Mouse (Mus musculus) cerebral cortex, adult 2 months (tissue): ENCODE data around the gene Clec4f.

ENCODE experiments used
- WGBS: fragments of 180-500 bp; shearing (Covaris S2); methylation state at CpG from one replicate; pipeline ENCODE4 v1.1.7; 2018; 5-methylcytosine and 5-hydroxymethylcytosine counted together

Gene Clec4f

DNA sequence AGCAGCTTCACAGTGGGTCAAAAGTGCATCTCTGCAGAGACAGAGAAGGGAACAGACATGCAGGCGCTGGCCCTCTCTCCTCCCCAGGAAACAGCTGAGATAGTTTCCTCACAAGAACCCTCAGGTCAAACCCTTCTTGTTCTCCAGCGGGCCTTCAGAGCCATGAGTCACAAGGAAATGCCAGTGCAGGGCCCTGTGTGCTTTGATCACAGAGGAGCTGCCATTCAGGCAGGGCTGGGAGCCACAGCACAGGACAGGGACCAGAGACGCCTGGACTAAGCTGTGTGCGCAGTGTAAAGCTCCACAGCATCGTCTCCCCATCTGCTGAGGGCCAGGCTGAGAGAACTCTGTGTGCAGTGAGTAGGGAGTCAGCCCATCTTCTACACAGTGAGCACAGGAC lies 21.9 kb downstream of the Clec4f start:
- WGBS, result 68% methylated on average over 5 of the region's 5 CpGs

DNA sequence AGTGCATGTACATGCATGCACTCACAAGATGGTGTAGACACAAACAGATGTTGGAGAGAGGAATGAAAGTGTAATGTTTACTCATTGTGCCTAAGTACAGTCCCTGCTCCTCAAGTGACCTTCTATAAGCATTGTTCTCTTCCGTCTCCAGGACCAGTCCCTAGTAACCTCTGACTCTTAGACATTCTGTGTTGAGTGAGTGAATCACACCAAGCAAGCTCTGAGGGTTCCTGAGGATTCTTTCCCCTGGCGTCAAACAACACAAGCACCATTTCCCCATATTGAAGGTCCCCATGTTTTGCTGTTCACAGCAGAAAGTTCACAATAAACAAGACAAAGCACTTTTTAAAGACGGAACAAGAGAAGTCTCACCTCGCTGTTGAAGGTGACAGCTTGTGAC lies 24.2 kb downstream of the Clec4f start:
- 82% methylated on average over 4 of the region's 4 CpGs for WGBS

DNA sequence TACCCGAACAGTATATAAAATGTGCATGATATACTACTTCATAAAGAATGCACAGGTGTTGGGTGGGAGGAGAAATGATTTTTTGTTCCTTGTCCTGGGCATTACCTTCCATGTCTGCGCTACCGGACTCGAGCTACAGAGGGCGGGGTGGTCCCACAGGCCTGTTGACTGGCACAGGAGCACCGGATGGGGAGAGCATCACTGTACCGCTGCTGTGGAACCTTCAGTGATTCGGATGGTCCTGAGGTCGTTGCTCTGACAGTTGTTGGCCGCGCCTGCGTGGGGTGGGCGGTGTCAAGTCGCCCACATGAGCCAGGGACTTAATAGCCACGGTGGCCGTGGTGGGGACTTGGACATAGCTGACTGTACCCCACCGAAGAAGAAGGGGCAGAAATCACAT lies 29.2 kb downstream of the Clec4f start:
- 70% methylated on average over 17 of the region's 17 CpGs for WGBS

DNA sequence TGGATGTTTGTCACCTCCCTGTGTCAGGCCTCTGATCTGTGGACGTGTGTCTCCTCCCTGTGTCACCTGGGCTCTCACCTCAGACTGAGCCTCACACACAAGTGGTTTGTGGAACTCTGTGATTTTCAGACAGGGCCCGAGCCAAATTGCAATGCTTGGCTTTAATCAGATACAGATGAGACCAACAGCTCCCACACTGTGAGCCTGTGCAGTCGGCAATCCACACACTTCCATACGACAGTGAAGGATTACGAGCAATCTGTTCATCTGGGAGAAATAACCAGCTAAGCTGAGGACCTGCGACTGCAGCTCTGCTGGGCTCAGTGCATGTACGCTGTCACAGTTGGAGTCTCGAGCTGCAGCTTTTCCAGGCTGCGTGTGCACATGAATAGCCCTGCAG lies 36.0 kb downstream of the Clec4f start:
- WGBS, result 49% methylated on average over 9 of the region's 9 CpGs

DNA sequence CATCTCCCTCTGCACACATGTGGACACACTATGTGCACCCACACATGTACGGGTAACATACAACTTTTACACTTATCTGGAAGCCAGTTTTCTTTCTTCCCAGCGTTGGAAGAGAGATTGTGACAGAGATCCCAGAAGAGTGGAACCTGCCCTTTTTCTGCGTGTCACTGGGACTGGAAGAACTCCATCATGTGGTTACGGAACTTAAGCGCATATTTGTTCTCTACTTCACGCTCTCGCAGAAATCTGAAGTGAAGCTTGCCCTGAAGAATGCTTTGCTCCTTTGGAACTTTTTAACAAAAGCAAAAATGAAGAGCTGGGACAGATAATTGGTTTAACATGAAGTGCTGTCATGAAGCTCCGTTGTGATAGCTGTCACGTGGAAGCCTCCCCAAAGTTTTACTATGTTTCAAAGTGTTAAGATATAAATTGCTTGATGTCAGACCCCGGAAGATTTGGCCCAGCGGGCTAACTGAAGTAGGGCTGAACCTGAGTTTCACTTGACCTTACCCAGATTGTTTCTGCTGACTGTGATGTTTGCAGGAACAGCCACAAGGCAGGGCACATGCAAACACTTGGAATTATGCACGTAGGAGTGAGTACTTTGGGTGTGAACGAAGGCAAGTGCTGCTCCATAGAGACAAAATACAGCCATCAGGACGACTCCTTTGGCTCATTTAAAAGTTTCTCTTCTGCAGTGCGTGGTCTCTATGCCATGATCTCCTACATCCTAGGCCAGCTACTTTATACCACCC lies 38.2 kb downstream of the Clec4f start:
- WGBS, result 80% methylated on average over 15 of the region's 15 CpGs

DNA sequence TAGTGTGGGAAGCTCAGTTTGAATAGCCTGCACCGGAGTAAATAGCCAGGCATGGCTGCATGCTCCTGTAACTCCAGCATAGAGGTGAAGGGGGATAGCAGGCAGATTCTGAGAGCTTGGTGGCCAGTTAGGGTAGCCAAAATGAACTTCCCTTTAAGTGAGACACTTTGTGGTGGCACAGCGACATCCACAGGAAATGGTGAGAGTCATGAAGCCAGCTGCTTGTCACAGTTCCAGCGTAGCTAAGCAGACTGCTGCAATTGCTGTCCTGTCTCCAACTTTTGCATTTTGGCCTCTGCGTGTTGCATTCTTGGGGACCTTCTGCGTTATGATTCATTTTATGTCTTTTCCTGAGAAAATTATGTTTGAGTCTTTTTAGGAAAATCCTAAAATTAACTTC lies 39.5 kb downstream of the Clec4f start:
- WGBS, result 51% methylated on average over 5 of the region's 5 CpGs

DNA sequence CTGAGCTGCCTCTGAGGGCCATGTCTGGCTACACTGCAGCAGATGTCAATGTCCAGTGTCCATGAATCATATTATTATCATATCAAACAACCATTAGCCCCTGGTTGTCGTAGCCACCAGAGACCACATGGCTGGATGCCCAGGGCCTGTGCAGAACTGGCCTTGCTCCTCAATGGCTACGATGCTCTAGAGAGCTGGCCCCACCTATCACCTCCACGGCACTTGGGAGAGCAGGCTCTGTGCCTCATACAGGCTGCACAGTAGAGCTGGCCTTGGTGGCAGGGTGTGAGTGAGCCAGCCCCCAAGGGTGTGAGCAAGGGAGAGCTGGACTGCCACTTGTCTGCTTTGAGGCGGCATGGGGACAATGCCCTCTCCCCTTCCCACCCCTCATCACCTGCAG lies 41.5 kb downstream of the Clec4f start:
- WGBS, result 85% methylated on average over 4 of the region's 4 CpGs

DNA sequence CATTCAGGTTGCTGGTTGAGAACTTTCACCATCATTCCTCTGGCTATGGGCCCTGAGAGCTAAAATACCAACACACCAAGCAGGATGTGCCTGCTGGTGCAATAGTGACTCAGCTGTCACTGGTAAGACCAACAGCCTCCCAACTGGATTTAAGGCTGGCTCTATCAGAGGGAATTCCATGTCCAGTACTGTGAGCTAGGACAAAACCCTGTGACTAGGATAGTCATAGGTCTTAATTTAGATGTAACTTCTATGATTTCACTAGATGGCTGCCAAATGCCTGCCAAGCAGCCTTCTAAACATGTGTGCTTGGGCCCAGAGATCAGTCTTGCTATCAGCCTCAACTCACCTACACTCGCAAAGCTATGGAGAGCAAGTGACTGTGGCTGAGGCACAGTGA lies 43.0 kb downstream of the Clec4f start:
- WGBS, result 82% methylated on average over 1 of the region's 1 CpGs

DNA sequence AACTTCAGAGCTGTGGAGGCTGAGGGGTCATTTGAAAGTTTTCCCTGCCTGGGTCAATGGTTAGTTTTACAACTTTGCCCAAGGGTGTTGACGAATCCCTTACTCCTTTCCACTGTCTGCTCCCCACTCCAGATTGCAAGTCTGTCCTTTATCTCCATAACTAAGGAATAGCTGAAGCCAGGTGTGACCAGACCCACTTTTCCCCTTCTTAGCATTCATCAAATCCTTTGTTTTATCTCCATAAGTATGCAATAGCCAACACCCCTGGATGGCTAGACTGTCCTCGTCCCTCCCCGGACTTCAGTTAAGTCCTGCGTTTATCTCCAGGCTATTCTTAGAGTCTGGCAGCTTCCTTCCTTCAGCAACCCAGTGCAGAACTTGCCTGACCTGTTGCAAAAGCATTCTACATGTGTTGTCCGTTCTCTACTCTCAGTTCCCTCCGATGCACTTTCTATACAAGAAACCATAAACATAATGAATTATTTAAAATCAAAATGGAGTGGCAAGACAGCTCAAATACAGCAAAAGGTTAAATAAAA lies 56.3 kb downstream of the Clec4f start:
- 78% methylated on average over 6 of the region's 6 CpGs for WGBS

DNA sequence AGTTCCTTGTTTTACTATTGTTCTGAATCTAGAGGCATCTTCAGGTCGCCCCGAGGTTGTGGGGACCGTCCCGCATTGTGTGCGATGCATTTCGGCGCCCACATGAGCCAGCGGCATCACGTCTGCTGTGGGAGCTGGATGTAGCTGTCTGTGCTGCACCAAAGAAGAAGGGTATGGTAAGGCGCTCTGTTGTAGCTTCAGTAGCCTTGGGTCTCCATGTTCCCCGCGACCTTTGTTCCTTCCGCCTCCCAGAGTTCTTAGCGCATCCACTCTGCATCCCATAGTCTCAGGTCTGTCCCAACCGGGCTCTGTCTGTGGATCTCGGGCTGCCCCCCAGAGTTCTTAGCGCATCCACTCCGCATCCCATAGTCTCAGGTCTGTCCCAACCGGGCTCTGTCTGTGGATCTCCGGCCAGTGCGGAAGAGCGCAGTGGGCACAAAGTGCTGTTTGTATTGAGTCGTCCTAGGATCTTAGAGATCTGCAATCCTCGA lies 56.9 kb downstream of the Clec4f start:
- 43% methylated on average over 24 of the region's 24 CpGs for WGBS

DNA sequence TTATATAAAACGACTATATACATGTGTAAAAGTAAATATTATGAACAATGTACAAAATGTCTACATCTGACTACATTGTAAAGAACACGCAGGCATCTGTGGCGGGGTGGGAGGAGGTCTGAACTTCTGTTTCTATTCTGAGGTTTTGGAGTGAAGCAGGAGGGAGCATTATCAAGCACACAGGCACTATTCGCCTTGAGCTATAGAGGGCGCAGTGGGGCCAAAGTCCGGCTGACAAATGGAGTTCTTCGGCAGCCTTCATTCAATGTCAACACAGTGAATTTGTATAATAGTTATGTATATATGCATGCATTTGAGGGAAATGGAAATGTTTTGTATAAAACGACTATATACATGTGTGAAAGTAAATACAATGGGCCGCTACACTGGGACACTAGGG lies 57.3 kb downstream of the Clec4f start:
- 9% methylated on average over 9 of the region's 9 CpGs for WGBS

DNA sequence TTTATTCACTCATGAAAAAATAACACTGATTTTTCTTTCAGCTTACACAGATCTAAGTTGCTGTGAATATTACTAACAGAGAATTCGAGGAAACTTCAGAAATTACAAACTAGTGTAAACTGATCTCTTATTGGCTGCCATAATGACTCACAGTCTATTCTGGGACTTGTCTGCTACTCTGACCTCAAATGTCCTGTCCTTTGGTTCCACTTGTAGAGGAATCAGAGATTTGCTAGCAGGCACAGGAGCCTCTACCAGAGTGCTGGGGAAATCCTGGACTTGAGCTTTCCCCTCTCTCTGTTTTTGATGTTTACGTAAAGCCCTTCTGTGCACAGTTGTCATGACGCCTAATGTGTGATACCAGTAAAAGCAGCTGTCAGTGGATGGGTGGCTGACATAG lies 58.0 kb downstream of the Clec4f start:
- WGBS, result 62% methylated on average over 3 of the region's 3 CpGs

DNA sequence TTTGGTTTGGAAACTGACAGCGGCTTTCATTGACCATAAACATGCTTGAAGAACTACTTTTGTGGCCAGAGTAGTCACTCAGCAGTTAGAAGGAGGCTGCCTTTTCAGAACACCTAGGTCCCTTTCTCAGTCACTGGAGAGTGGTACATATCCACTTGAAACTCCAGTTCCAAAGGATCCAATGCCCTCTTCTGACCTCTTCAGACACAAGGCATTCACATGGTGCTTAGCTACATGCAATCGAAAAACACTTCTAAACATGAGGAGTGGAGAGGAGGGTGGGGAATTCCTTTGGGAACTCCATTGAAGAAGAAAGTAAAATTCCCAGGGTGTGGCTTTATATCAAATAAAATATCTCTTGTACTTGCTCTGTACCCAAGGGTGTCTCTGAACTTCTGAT lies 61.0 kb downstream of the Clec4f start:
- 87% methylated on average over 2 of the region's 2 CpGs for WGBS
